9 mouse cellular contexts compared by ENCODE assay signal in genomic region chr3:139860831-139861371, GRCm38 (mm10).
DNase-seq lines count a peak whose midpoint lies in the region; ATAC-seq and TF ChIP-seq lines count a peak whose summit lies in the region.
"Had no signal": no experiment of that assay in that cellular context is flagged by ENCODE, and none has a peak within 500 bp of the region (broad histone marks: within the 10 kb centered on the region; RNA-seq: fewer than 3 reads in every experiment).

No protein-coding gene starts in this region.

- no peak for ATAC-seq in heart, embryonic 14.5 days (ENCODE audit: insufficient number of reproducible peaks, insufficient read depth, low FRiP score, low read depth)
- peak; percentile 86 for ATAC-seq in hindbrain, embryonic 15.5 days (ENCODE audit: low FRiP score, low read depth)
- no peak for ATAC-seq in midbrain, postnatal 0 days (ENCODE audit: low FRiP score)
- ATAC-seq: CD4-positive, CD25-positive, alpha-beta regulatory T cell, adult 4 months had no signal

- no peaks in the 10 kb centered on the region for H3K9me3 ChIP-seq in heart, embryonic 14.5 days (ENCODE audit: control insufficient read depth, low read length)
- H3K9me3 ChIP-seq in embryonic facial prominence, embryonic 10.5 days: no peaks in the 10 kb centered on the region
- no peaks in the 10 kb centered on the region for H3K9me3 ChIP-seq in hindbrain, embryonic 15.5 days
- no peaks in the 10 kb centered on the region for H3K9me3 ChIP-seq in midbrain, postnatal 0 days (ENCODE audit: low read length)

- H3K4me2 ChIP-seq in heart, embryonic 14.5 days (ENCODE audit: low read length): peak overlapping the region; percentile 3; the same call in 1 of the 2 replicates
- peak overlapping the region; percentile 9; the same call in 1 of the 2 replicates for H3K4me2 ChIP-seq in hindbrain, embryonic 15.5 days
- H3K4me2 ChIP-seq in midbrain, postnatal 0 days (ENCODE audit: low read depth, low read length, poor library complexity, severe bottlenecking): no peak overlapping the region

- no peak for TF ChIP-seq CTCF in midbrain, postnatal 0 days (IDR thresholded peaks at IDR 0.05)

- H3K27ac ChIP-seq in heart, embryonic 14.5 days (replicated peaks in 1 of 2; ENCODE audit: control insufficient read depth in 1 of 2, insufficient read depth in 1 of 2, low read depth in 2 of 2, low read length in 2 of 2): peak overlapping the region; percentile 68 to 88
- peak overlapping the region; percentile 86 for H3K27ac ChIP-seq in embryonic facial prominence, embryonic 10.5 days (replicated peaks)
- peak overlapping the region; percentile 26 for H3K27ac ChIP-seq in hindbrain, embryonic 15.5 days (replicated peaks)
- H3K27ac ChIP-seq in midbrain, postnatal 0 days (ENCODE audit: low read depth, low read length): no peak overlapping the region

- H3K4me1 ChIP-seq in heart, embryonic 14.5 days (ENCODE audit: control insufficient read depth in 2 of 2, insufficient read depth in 2 of 2, low read length in 2 of 2): peaks cover 4 to 5% of the 10 kb centered on the region in 2 experiments; a peak in 2 of 4 replicates
- peaks cover 24% of the 10 kb centered on the region for H3K4me1 ChIP-seq in embryonic facial prominence, embryonic 10.5 days
- peaks cover 20% of the 10 kb centered on the region for H3K4me1 ChIP-seq in hindbrain, embryonic 15.5 days (replicated peaks)
- no peaks in the 10 kb centered on the region for H3K4me1 ChIP-seq in midbrain, postnatal 0 days (ENCODE audit: insufficient read depth, low read length)

- WGBS in heart, embryonic 14.5 days: 71% methylated on average over 9 of the region's 9 CpGs
- WGBS in embryonic facial prominence, embryonic 10.5 days: 17% methylated on average over 9 of the region's 9 CpGs
- WGBS in hindbrain, embryonic 15.5 days: 17% methylated on average over 9 of the region's 9 CpGs
- 36% methylated on average over 9 of the region's 9 CpGs for WGBS in midbrain, postnatal 0 days

- H3K27me3 ChIP-seq in heart, embryonic 14.5 days (ENCODE audit: control insufficient read depth, insufficient read depth, low read length): no peaks in the 10 kb centered on the region
- no peaks in the 10 kb centered on the region for H3K27me3 ChIP-seq in embryonic facial prominence, embryonic 10.5 days (replicated peaks; ENCODE audit: low read depth, poor library complexity, severe bottlenecking)
- H3K27me3 ChIP-seq in hindbrain, embryonic 15.5 days: no peaks in the 10 kb centered on the region
- no peaks in the 10 kb centered on the region for H3K27me3 ChIP-seq in midbrain, postnatal 0 days (ENCODE audit: insufficient read depth, low read length)

- no peak for DNase-seq in heart, postnatal 4 days
- DNase-seq in embryonic facial prominence, embryonic 10.5 days (ENCODE audit: low spot score): peak; percentile 72
- peak; percentile 83 for DNase-seq in midbrain, postnatal 0 days (ENCODE audit: low spot score)
- DNase-seq in liver: no peak
- no peak for DNase-seq in adrenal gland, adult 2 months
- no peak for DNase-seq in gastrocnemius, postnatal 4 days (ENCODE audit: low spot score in 2 of 2)

- no peaks in the 10 kb centered on the region for H3K36me3 ChIP-seq in heart, embryonic 14.5 days (ENCODE audit: control insufficient read depth, insufficient read depth, low read length)
- H3K36me3 ChIP-seq in embryonic facial prominence, embryonic 10.5 days (replicated peaks): no peaks in the 10 kb centered on the region
- no peaks in the 10 kb centered on the region for H3K36me3 ChIP-seq in hindbrain, embryonic 15.5 days
- H3K36me3 ChIP-seq in midbrain, postnatal 0 days (ENCODE audit: insufficient read depth, low read length): no peaks in the 10 kb centered on the region

- H3K9ac ChIP-seq in heart, embryonic 14.5 days (ENCODE audit: low read length): no peak overlapping the region
- H3K9ac ChIP-seq in hindbrain, embryonic 15.5 days: no peak overlapping the region
- H3K9ac ChIP-seq in midbrain, postnatal 0 days (replicated peaks; ENCODE audit: low read length, poor library complexity, severe bottlenecking): no peak overlapping the region

- H3K4me3 ChIP-seq in heart, embryonic 14.5 days (ENCODE audit: control insufficient read depth in 1 of 2, insufficient read depth in 1 of 2, low read depth in 1 of 2, low read length in 2 of 2): no peak overlapping the region
- H3K4me3 ChIP-seq in embryonic facial prominence, embryonic 10.5 days: peak overlapping the region; percentile 35
- H3K4me3 ChIP-seq in hindbrain, embryonic 15.5 days: no peak overlapping the region
- no peak overlapping the region for H3K4me3 ChIP-seq in midbrain, postnatal 0 days (ENCODE audit: low read depth, low read length)

Comparison
In these comparisons a context has a peak if more than half of its experiments do, and no peak if none do; other contexts are left out.
1. DNase-seq: peak in embryonic facial prominence, embryonic 10.5 days (single experiment) and midbrain, postnatal 0 days (single experiment); none in heart, postnatal 4 days (single experiment), liver (single experiment), adrenal gland, adult 2 months (single experiment) and gastrocnemius, postnatal 4 days (0 of 2).